Mouse (Mus musculus): ENCODE results near the gene Fam163b. TPM values are rescaled to one million over a fixed set of nuclear protein-coding genes. Genes with fewer than 3 reads are reported as not detected.

Gene Fam163b
- polyA plus RNA-seq, 1 experiment from 2014 or later: 0.43 TPM

GRCm38 (mm10) chr2:27175696-27176267, 33.5 kb upstream of the Fam163b start:
- no peak for TF ChIP-seq CTCF (IDR thresholded peaks at IDR 0.05)
- TF ChIP-seq EP300 (IDR thresholded peaks at IDR 0.05): 0 out of 2 replicates have a peak, but pooled peaks have one; percentile 48
- H3K4me3 ChIP-seq (ENCODE audit: low read depth, low read length): no peak overlapping the region
- ATAC-seq (peak; percentile 65), DNase-seq (ENCODE audit: low spot score) (peak; percentile 81)
- H3K36me3 ChIP-seq (ENCODE audit: insufficient read depth, low read length): no peaks in the 10 kb centered on the region
- H3K9ac ChIP-seq (replicated peaks; ENCODE audit: low read depth): no peak overlapping the region
- H3K4me2 ChIP-seq (replicated peaks; ENCODE audit: low read depth, low read length): no peak overlapping the region
- H3K4me1 ChIP-seq (ENCODE audit: insufficient read depth, low read depth, low read length): 0 out of 2 replicates have a peak, but pooled peaks cover 6% of the 10 kb centered on the region
- WGBS: 62% methylated on average over 10 of the region's 10 CpGs
- H3K9me3 ChIP-seq (ENCODE audit: low read length): no peaks in the 10 kb centered on the region
- no peak overlapping the region for H3K27ac ChIP-seq (ENCODE audit: low read length)
- no peaks in the 10 kb centered on the region for H3K27me3 ChIP-seq (replicated peaks; ENCODE audit: insufficient read depth, low read length)

DNA sequence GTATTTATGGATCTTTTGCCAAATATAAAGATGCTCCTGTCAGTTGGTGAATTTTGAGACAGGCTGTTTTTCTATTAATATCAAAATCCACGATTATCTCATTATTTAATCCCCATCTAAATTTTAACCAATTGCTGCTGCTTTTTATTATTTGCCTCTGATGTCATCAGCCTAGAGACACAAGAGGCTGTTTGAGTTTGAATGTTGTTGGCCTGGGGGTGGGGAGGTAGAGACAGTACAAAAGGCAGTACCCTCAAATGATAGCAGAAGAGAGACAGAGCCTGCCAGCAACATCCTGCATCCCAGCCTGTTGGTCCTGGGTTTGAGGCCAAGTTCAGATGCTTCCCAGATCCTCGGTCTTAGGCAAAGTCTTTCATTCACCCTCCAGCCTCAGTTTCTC, 32.0 kb upstream of the Fam163b start:
- Histone ChIP-seq H3K36me3 (ENCODE audit: insufficient read depth, low read length) (no peaks in the 10 kb centered on the region), H3K27me3 (replicated peaks; ENCODE audit: insufficient read depth, low read length) (no peaks in the 10 kb centered on the region), H3K27ac (ENCODE audit: low read length) (no peak overlapping the region), H3K4me2 (replicated peaks; ENCODE audit: low read depth, low read length) (no peak overlapping the region), H3K9me3 (ENCODE audit: low read length) (no peaks in the 10 kb centered on the region), H3K4me1 (ENCODE audit: insufficient read depth, low read depth, low read length) (0 out of 2 replicates have a peak, but pooled peaks cover 3% of the 10 kb centered on the region), H3K4me3 (ENCODE audit: low read depth, low read length) (no peak overlapping the region), H3K9ac (replicated peaks; ENCODE audit: low read depth) (no peak overlapping the region)
- no peak for ATAC-seq
- WGBS: 75% methylated on average over 2 of the region's 2 CpGs
- DNase-seq (ENCODE audit: low spot score): no peak
- TF ChIP-seq EP300 (IDR thresholded peaks at IDR 0.05) (no peak), CTCF (IDR thresholded peaks at IDR 0.05) (no peak)

GRCm38 (mm10) chr2:27166999-27167398, 24.7 kb upstream of the Fam163b start:
- no peaks in the 10 kb centered on the region for H3K4me1 ChIP-seq (ENCODE audit: insufficient read depth, low read depth, low read length)
- no peak overlapping the region for H3K9ac ChIP-seq (replicated peaks; ENCODE audit: low read depth)
- H3K4me3 ChIP-seq (ENCODE audit: low read depth, low read length): no peak overlapping the region
- no peaks in the 10 kb centered on the region for H3K27me3 ChIP-seq (replicated peaks; ENCODE audit: insufficient read depth, low read length)
- whole genome bisulfite sequencing: 4% methylated on average over 2 of the region's 2 CpGs
- no peaks in the 10 kb centered on the region for H3K9me3 ChIP-seq (ENCODE audit: low read length)
- ATAC-seq (no peak), DNase-seq (ENCODE audit: low spot score) (no peak)
- H3K36me3 ChIP-seq (ENCODE audit: insufficient read depth, low read length): no peaks in the 10 kb centered on the region
- TF ChIP-seq CTCF (IDR thresholded peaks at IDR 0.05) (no peak), EP300 (IDR thresholded peaks at IDR 0.05) (no peak)
- H3K4me2 ChIP-seq (replicated peaks; ENCODE audit: low read depth, low read length): no peak overlapping the region
- H3K27ac ChIP-seq (ENCODE audit: low read length): no peak overlapping the region

- Histone ChIP-seq H3K27ac (ENCODE audit: low read length) (no peak overlapping the region), H3K4me2 (replicated peaks; ENCODE audit: low read depth, low read length) (no peak overlapping the region), H3K4me1 (ENCODE audit: insufficient read depth, low read depth, low read length) (no peaks in the 10 kb centered on the region), H3K9ac (replicated peaks; ENCODE audit: low read depth) (no peak overlapping the region), H3K4me3 (ENCODE audit: low read depth, low read length) (no peak overlapping the region), H3K27me3 (replicated peaks; ENCODE audit: insufficient read depth, low read length) (no peaks in the 10 kb centered on the region), H3K36me3 (ENCODE audit: insufficient read depth, low read length) (no peaks in the 10 kb centered on the region), H3K9me3 (ENCODE audit: low read length) (no peaks in the 10 kb centered on the region)
- DNase-seq (ENCODE audit: low spot score) (no peak), ATAC-seq (no peak)
- no peak for TF ChIP-seq EP300 (IDR thresholded peaks at IDR 0.05)
- TF ChIP-seq CTCF (IDR thresholded peaks at IDR 0.05): no peak
- 65% methylated on average over 2 of the region's 2 CpGs for WGBS
Observed at GRCm38 (mm10) chr2:27166074-27166473, 23.8 kb upstream of the Fam163b start.

- no peaks in the 10 kb centered on the region for H3K27me3 ChIP-seq (replicated peaks; ENCODE audit: insufficient read depth, low read length)
- no peaks in the 10 kb centered on the region for H3K9me3 ChIP-seq (ENCODE audit: low read length)
- TF ChIP-seq CTCF (IDR thresholded peaks at IDR 0.05): no peak
- no peak for TF ChIP-seq EP300 (IDR thresholded peaks at IDR 0.05)
- no peak for ATAC-seq
- H3K9ac ChIP-seq (replicated peaks; ENCODE audit: low read depth): no peak within 1 kb of the TSS
- no peak within 1 kb of the TSS for H3K4me3 ChIP-seq (ENCODE audit: low read depth, low read length)
- no peaks in the 10 kb centered on the region for H3K36me3 ChIP-seq (ENCODE audit: insufficient read depth, low read length)
- DNase-seq (ENCODE audit: low spot score): no peak
- H3K27ac ChIP-seq (ENCODE audit: low read length): no peak within 1 kb of the TSS
- 74% methylated on average over 12 of the region's 12 CpGs for WGBS
- H3K4me2 ChIP-seq (replicated peaks; ENCODE audit: low read depth, low read length): no peak within 1 kb of the TSS
- no peaks in the 10 kb centered on the region for H3K4me1 ChIP-seq (ENCODE audit: insufficient read depth, low read depth, low read length)
Observed at GRCm38 (mm10) chr2:27164796-27165590, 22.7 kb upstream of the Fam163b start, which contains the start of gene Dbh. TSS of gene Dbh (plus strand) at chr2:27165233.

DNA sequence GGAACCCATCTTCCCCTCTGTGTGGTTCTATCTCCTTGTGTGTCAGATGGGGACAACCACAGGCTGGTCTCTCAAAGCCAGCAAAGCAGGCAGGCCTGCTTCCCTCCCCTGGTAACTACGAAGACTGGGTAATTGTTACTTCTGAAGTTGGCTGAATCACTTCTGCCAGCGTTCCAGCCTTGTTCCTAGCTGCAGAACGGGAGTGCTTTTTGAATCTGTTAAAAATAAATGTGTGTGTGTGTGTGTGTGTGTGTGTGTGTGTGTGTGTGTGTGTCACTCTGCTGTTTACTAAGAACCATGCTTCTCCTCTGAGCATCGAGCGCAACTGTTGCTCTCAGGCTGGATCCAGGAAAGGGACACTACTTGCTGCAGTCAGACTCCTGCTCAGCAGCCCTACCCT, 21.6 kb upstream of the Fam163b start:
- H3K27me3 ChIP-seq (replicated peaks; ENCODE audit: insufficient read depth, low read length): no peaks in the 10 kb centered on the region
- no peaks in the 10 kb centered on the region for H3K36me3 ChIP-seq (ENCODE audit: insufficient read depth, low read length)
- DNase-seq (ENCODE audit: low spot score) (no peak), ATAC-seq (no peak)
- TF ChIP-seq EP300 (IDR thresholded peaks at IDR 0.05): no peak
- no peak for TF ChIP-seq CTCF (IDR thresholded peaks at IDR 0.05)
- no peaks in the 10 kb centered on the region for H3K9me3 ChIP-seq (ENCODE audit: low read length)
- no peak overlapping the region for H3K9ac ChIP-seq (replicated peaks; ENCODE audit: low read depth)
- H3K27ac ChIP-seq (ENCODE audit: low read length): no peak overlapping the region
- H3K4me2 ChIP-seq (replicated peaks; ENCODE audit: low read depth, low read length): no peak overlapping the region
- WGBS: 53% methylated on average over 5 of the region's 5 CpGs
- H3K4me1 ChIP-seq (ENCODE audit: insufficient read depth, low read depth, low read length): no peaks in the 10 kb centered on the region
- no peak overlapping the region for H3K4me3 ChIP-seq (ENCODE audit: low read depth, low read length)

All from lung, postnatal 0 days (tissue).